Mouse (Mus musculus) heart, embryonic 10.5 days (tissue): Measurements from ENCODE around the gene Serpinb1b. TPM values are rescaled to one million over a fixed set of nuclear protein-coding genes. Genes with fewer than 3 reads are reported as not detected.

Experiments used
- DNase-seq: peaks from one replicate; pipeline ENCODE4 v3.0.0-alpha.2; 2017; ENCODE audit warnings: low spot score
- H3K27ac ChIP-seq: fragments of 300-500 bp; sonication (generic); 2 replicates; pipeline ENCODE4 v1.5.1; 2016; ENCODE audit warnings: mild to moderate bottlenecking
- H3K27me3 ChIP-seq: fragments of 300-500 bp; sonication (generic); 2 replicates; pipeline ENCODE4 v1.6.1; 2016; ENCODE audit warnings: mild to moderate bottlenecking; ENCODE audit not compliant: poor library complexity, insufficient read depth, severe bottlenecking
- H3K36me3 ChIP-seq: fragments of 300-500 bp; sonication (generic); 2 replicates; pipeline ENCODE4 v1.6.1; 2016; ENCODE audit warnings: mild to moderate bottlenecking, moderate library complexity
- H3K4me1 ChIP-seq: fragments of 300-500 bp; sonication (generic); 2 replicates; pipeline ENCODE4 v1.6.1; 2016; ENCODE audit warnings: mild to moderate bottlenecking
- H3K4me3 ChIP-seq: fragments of 300-500 bp; sonication (generic); 2 replicates; pipeline ENCODE4 v1.5.1; 2016; ENCODE audit warnings: mild to moderate bottlenecking, moderate library complexity
- H3K9me3 ChIP-seq: fragments of 300-500 bp; sonication (generic); 2 replicates; pipeline ENCODE4 v1.6.1; 2016; ENCODE audit warnings: mild to moderate bottlenecking, moderate library complexity
- WGBS: fragments of 180-500 bp; shearing (Covaris S2); methylation state at CpG from one replicate; pipeline ENCODE4 v1.1.7; 2016; 5-methylcytosine and 5-hydroxymethylcytosine counted together
- polyA plus RNA-seq: library from polyadenylated mRNA; unstranded; fragments of >200 nt; fragmentation: Nextera tagmentation; extraction: Ambion mirVana; gene quantifications from 2 replicates; pipeline ENCODE4 v1.2.1, GENCODE M21; 2016

Serpinb1b gene
- polyA plus RNA-seq, 1 experiment from 2014 or later: not detected

DNA sequence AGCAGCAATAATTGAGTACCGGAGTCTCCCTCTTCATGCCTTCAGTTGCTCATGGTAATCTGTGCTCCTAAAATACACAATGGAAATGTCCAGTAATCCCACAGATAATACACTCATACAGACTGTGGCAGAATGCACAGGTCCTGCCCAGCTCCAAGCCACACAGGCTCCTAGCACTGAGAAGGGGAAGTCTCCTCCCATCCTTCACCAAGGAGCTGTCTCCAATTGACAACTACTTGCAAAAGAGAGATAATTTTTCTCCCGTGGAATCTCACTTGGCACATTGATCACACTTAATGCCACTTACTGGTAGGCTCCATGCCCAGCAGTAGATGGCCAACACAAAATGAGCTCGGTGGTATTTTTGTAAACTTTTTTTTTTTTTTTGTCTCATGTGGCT lies 2.1 kb upstream of the Serpinb1b start:
- Histone ChIP-seq H3K27me3 (no peaks in the 10 kb centered on the region), H3K36me3 (no peaks in the 10 kb centered on the region), H3K9me3 (no peaks in the 10 kb centered on the region), H3K4me1 (no peaks in the 10 kb centered on the region), H3K4me3 (no peak overlapping the region), H3K27ac (no peak overlapping the region)
- WGBS: 53% methylated on average over 3 of the region's 3 CpGs
- no peak for DNase-seq

DNA sequence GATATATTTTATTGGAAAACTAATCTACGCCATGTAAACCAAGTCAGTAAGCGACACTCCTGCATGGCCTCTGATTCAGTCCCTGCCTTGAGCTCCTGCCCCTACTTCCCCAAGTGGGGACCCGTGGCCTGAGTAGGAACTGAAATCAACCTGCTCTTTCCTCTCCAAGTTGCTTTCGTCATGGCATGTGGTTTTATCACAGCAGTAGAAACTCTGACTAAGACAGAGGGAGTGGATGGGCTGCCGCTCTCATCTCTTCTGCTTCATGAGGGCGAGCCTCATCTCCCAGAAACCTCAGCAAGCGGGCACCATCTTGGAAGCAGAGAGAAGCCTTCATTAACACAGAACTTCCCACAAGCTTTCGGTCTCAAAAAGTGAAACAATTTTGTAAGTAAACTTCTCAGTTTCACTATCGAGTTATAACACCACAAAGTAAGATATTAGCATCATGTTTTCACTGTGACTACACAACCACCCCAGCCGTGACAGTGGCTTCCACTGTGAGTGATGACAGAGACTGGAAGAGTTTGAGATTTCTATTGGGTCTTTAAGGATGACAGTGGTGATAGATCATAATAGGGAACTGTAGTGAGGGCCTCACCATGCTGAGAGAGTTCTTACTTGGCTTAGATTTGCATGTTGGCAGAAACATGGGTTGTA lies 1.2 kb upstream of the Serpinb1b start:
- DNase-seq: no peak

DNA sequence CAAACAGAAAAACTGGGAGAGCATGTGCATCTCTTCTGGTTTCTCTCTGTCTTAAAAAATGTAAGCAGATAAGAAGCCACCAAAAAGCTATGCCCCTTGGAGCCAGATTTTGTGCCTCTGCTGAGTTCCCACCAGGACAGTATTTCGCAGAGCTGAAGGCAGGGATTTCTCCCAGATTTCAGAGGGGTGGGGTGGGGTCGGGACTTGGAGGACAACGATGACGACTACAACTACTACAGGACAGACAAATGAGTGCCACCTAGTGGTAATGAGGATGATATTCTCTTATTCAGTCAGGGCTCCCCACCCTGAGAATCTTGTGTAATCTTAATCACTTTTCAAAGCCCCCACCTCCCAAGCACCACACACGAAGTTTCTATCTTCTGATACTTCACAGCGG lies 1.0 kb downstream of the Serpinb1b start:
- Histone ChIP-seq H3K9me3 (no peaks in the 10 kb centered on the region), H3K27ac (peak overlapping the region; percentile 10; the same call in 1 of the 2 replicates), H3K36me3 (no peaks in the 10 kb centered on the region), H3K4me1 (no peaks in the 10 kb centered on the region), H3K27me3 (no peaks in the 10 kb centered on the region), H3K4me3 (peak overlapping the region; percentile 24; the same call in 1 of the 2 replicates)
- DNase-seq: no peak
- 21% methylated on average over 6 of the region's 6 CpGs for WGBS

More for the DNA sequence above, 1.2 kb upstream of the Serpinb1b start:
- no peaks in the 10 kb centered on the region for H3K4me1 ChIP-seq
- H3K9me3 ChIP-seq: no peaks in the 10 kb centered on the region
- no peak overlapping the region for H3K27ac ChIP-seq
- H3K4me3 ChIP-seq: no peak overlapping the region
- 86% methylated on average over 10 of the region's 10 CpGs for WGBS
- no peaks in the 10 kb centered on the region for H3K36me3 ChIP-seq
- no peaks in the 10 kb centered on the region for H3K27me3 ChIP-seq

DNA sequence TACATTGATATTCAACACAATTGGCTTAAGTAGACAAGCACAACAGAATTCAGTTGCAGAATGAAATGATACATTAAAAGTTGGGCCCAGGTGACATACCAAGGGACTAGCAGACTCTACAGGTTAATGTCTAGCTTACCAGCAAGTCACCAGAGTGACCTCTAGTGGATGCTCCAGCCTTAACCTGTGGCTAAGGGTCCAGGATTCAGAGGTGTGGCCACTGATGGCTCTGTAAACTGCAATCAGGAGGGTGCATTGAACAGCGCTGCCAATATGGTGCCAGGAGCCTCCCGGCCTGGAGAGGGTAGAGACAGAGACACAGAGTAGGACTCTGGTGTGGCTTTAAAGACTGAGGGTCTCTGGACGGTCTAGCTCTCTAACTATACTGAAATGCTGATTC lies 2.0 kb downstream of the Serpinb1b start:
- DNase-seq: no peak
- no peak overlapping the region for H3K4me3 ChIP-seq
- WGBS: 9% methylated on average over 3 of the region's 3 CpGs
- no peaks in the 10 kb centered on the region for H3K9me3 ChIP-seq
- H3K36me3 ChIP-seq: no peaks in the 10 kb centered on the region
- no peak overlapping the region for H3K27ac ChIP-seq
- H3K4me1 ChIP-seq: 0 out of 2 replicates have a peak, but pooled peaks cover 1% of the 10 kb centered on the region
- no peaks in the 10 kb centered on the region for H3K27me3 ChIP-seq

DNA sequence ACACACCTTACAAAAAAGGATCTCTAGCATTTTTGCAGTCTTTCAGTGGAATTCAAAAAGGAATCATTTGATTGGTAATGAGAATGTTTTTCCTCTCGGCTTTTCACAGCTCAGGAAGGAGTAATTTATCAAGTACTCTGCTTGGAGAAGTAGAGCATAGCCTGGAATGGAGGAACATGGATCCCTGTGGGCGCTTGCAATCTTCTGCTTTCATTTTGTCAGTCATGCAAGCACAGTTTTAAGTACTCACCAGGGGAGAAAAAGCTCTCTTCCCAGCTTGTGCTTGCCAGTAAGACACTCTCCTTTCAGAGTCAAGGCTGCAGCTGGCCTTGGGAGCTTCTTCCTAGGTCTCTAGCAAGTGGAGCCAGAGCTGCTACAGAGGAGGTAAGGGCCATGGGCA lies 5.5 kb downstream of the Serpinb1b start:
- Histone ChIP-seq H3K27ac (no peak overlapping the region), H3K27me3 (no peaks in the 10 kb centered on the region), H3K4me1 (0 out of 2 replicates have a peak, but pooled peaks cover 5% of the 10 kb centered on the region), H3K4me3 (no peak overlapping the region), H3K36me3 (no peaks in the 10 kb centered on the region), H3K9me3 (peaks cover 6% of the 10 kb centered on the region; the same call in 1 of the 2 replicates)
- DNase-seq: no peak
- 61% methylated on average over 2 of the region's 2 CpGs for WGBS

DNA sequence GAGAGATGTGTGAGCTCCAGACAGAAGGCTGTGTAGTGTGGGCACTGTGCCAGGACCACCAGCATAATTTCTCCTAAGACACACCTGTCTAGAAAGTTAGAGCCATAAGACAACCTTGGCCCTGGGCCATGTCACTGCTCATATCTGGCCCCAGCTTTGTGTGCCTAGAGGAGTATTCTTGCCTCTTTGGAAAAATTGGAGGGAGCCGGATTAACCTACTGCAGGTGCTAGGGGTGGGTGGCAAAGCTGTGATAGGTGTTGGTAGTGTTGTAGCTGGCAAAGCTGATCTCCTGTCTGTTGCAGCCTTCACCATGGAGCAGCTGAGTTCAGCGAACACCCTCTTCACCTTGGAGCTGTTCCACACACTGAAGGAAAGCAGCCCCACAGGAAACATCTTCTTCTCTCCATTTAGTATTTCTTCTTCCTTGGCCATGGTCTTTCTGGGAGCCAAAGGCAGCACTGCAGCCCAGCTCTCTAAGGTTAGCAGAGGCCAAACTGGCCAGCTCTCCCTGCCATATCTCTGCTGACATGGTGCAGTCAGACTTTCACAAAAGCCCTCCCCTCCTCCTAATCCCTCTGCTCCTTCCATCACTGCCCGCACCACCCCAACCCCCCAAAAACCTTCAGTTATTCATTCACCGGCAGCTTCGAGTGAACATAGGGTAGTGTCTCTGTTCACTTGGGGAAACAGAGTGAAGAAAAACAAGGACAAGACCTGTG lies 6.8 kb downstream of the Serpinb1b start:
- Histone ChIP-seq H3K4me3 (no peak overlapping the region), H3K27me3 (no peaks in the 10 kb centered on the region), H3K27ac (no peak overlapping the region), H3K36me3 (no peaks in the 10 kb centered on the region), H3K4me1 (0 out of 2 replicates have a peak, but pooled peaks cover 5% of the 10 kb centered on the region), H3K9me3 (peaks cover 6% of the 10 kb centered on the region; the same call in 1 of the 2 replicates)
- WGBS: 62% methylated on average over 5 of the region's 5 CpGs
- DNase-seq: no peak

DNA sequence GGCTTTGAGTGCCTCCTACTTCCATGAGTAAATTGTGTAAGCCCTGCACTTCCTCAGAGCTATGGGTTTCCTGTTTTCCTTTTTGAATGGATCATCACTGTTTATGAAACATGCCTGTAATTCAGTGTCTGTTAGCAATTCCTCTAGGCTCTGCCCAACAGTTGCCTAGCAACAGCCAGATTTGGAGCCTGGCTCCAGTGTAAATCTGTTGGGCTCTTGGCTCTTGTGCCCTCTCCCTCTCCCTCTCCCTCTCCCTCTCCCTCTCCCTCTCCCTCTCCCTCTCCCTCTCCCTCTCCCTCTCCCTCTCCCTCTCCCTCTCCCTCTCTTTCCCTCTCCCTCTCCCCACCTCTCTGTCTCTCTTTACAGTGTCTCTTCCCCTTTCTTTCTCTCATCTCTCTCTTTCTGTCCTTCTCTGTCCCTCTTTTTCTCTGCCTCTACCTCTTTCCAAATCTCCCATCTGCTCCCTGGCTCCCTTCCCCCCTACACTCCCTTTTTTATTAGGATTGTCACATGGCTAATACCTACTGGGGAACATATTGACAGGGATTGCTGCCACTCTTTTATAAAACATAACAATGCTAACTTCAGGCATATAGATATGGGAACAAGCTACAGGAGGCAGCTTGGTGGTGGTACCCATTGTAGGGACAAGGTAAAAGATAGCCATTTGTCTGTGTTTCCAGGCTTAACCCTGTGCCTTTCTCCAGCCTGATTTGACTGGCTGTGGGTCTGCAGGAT lies 7.5 kb downstream of the Serpinb1b start:
- H3K27ac ChIP-seq: no peak overlapping the region
- H3K4me3 ChIP-seq: no peak overlapping the region
- H3K36me3 ChIP-seq: no peaks in the 10 kb centered on the region
- H3K9me3 ChIP-seq: peaks cover 6% of the 10 kb centered on the region; the same call in 1 of the 2 replicates
- 0 out of 2 replicates have a peak, but pooled peaks cover 5% of the 10 kb centered on the region for H3K4me1 ChIP-seq
- no peak for DNase-seq
- no peaks in the 10 kb centered on the region for H3K27me3 ChIP-seq

DNA sequence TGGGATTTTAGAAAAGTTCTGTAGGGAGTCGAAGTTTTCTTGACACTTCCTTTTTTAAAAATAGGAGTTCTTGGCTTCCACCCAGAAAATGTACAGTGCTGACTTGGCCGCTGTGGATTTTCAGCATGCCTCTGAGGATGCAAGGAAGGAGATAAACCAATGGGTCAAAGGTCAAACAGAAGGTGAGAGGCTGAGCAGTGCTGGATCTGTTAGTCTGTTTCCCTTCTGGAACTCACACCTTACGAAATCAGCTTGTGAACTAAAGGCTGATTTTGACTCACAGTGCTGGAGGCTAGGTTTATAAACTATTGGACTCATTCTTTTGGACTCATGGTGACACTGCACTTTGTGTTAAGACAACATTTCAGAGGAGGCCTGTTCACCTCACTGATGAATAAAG lies 11.2 kb downstream of the Serpinb1b start:
- H3K4me1 ChIP-seq: 0 out of 2 replicates have a peak, but pooled peaks cover 5% of the 10 kb centered on the region
- H3K27ac ChIP-seq: no peak overlapping the region
- peaks cover 6% of the 10 kb centered on the region; the same call in 1 of the 2 replicates for H3K9me3 ChIP-seq
- DNase-seq: no peak
- no peaks in the 10 kb centered on the region for H3K27me3 ChIP-seq
- H3K4me3 ChIP-seq: no peak overlapping the region
- WGBS: 57% methylated on average over 3 of the region's 3 CpGs
- H3K36me3 ChIP-seq: no peaks in the 10 kb centered on the region

DNA sequence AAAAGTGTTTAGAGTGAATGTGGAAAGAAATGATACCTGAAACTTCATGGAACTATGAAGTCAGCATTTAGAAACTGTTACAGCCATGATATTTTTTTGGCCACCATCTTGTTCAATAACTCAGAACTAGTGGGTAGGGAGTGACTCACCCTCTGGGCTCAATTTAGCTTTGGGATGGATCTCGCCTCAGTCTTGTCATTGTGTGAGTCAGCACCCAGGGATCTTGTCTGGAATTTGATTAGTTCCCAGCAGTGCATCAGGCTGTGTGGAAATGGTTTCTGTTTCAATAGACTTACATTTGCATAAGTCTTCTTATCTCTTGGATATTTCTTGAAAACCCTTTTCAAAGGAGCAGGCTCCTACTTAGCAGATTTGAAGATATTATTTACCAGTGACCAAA lies 12.2 kb downstream of the Serpinb1b start:
- WGBS: 52% methylated on average over 1 of the region's 1 CpGs

DNA sequence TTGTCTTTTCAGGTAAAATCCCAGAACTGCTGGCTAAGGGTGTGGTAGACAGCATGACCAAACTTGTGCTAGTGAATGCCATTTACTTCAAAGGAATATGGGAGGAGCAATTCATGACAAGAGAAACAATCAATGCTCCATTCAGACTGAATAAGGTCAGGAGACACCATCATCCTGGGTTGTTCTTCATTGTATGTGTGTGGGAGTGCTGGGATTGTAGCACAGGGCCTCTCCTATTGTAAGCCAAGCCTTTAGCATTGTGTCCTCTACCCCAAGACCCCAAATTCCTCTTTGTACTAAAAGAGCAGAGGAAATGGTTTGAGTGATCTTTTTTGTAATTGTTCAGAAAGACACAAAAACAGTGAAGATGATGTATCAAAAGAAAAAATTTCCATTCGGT lies 12.9 kb downstream of the Serpinb1b start:
- DNase-seq: no peak
- H3K4me1 ChIP-seq: no peaks in the 10 kb centered on the region
- H3K27ac ChIP-seq: no peak overlapping the region
- peaks cover 6% of the 10 kb centered on the region; the same call in 1 of the 2 replicates for H3K9me3 ChIP-seq
- no peak overlapping the region for H3K4me3 ChIP-seq
- no peaks in the 10 kb centered on the region for H3K27me3 ChIP-seq
- WGBS: 70% methylated on average over 1 of the region's 1 CpGs
- no peaks in the 10 kb centered on the region for H3K36me3 ChIP-seq

More for the DNA sequence above, 12.2 kb downstream of the Serpinb1b start:
- H3K27ac ChIP-seq: no peak overlapping the region
- no peak for DNase-seq
- no peaks in the 10 kb centered on the region for H3K36me3 ChIP-seq
- H3K27me3 ChIP-seq: no peaks in the 10 kb centered on the region
- H3K9me3 ChIP-seq: peaks cover 6% of the 10 kb centered on the region; the same call in 1 of the 2 replicates
- H3K4me3 ChIP-seq: no peak overlapping the region
- 0 out of 2 replicates have a peak, but pooled peaks cover 2% of the 10 kb centered on the region for H3K4me1 ChIP-seq

DNA sequence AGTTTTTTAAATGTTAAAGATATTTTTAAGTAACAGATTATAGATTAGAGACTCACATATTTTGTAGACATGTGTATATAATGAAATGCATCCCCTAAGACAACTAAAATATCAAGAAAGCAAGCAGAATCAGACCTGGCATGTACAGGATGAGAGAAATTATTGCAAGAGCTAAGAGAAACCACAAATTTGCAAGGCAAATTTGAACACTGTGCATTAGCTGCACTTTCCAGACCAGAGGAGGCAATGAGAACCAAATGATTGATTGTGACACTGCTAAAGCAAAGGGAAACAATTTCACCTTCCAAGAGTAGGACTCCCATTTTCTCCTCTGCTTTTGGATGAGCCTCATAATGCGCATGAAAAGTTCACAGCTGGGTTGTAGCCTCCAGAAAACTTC lies 17.2 kb downstream of the Serpinb1b start:
- H3K36me3 ChIP-seq: no peaks in the 10 kb centered on the region
- H3K4me3 ChIP-seq: no peak overlapping the region
- WGBS: 77% methylated on average over 1 of the region's 1 CpGs
- no peaks in the 10 kb centered on the region for H3K9me3 ChIP-seq
- no peak overlapping the region for H3K27ac ChIP-seq
- no peak for DNase-seq
- no peaks in the 10 kb centered on the region for H3K27me3 ChIP-seq
- no peaks in the 10 kb centered on the region for H3K4me1 ChIP-seq

DNA sequence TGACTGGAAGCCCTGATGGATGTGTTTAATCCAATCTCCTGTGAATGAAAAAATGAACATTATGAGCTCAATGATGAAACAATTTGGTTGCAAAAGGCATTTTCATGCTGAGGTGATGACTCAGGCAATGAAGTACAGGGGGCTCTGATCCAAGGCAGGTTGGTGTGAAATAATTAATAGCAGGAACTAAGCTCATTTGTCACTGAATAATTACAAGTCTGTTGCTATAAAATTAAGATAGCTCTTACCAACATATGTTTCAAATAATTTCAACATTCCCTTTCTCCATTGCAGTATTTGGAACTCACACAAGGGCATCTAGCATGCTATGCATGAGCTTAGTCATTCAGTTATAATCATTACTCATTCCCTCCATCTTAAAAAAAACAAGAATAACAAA lies 27.3 kb downstream of the Serpinb1b start:
- H3K4me3 ChIP-seq: no peak overlapping the region
- no peaks in the 10 kb centered on the region; the same call in 1 of the 2 replicates for H3K9me3 ChIP-seq
- no peak for DNase-seq
- H3K36me3 ChIP-seq: no peaks in the 10 kb centered on the region
- no peak overlapping the region for H3K27ac ChIP-seq
- no peaks in the 10 kb centered on the region for H3K27me3 ChIP-seq
- no peaks in the 10 kb centered on the region for H3K4me1 ChIP-seq

DNA sequence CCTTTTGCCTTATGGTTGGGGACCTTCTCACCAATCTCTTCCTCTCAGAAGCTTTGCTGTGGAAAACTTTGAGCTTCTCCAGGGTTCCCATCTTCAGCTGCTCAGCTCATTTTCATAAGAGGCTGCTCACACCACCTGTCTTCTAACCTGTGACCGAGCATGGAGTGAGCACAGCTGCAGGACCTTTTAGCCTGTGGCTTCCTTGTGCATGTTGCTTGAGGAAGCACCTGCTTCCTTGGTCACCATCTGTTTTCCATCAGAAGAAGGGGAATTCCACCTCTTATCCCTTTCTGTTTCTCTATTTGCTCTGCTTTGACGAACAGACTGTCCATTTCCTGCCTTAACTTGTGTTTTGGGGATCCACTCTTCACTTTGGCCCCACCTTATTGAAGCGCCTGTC lies 34.7 kb downstream of the Serpinb1b start:
- Histone ChIP-seq H3K27ac (no peak overlapping the region), H3K36me3 (no peaks in the 10 kb centered on the region), H3K4me1 (no peaks in the 10 kb centered on the region), H3K4me3 (no peak overlapping the region), H3K9me3 (no peaks in the 10 kb centered on the region; the same call in 1 of the 2 replicates), H3K27me3 (no peaks in the 10 kb centered on the region)
- no peak for DNase-seq
- WGBS: 67% methylated on average over 3 of the region's 3 CpGs
